Mouse (Mus musculus): ENCODE measurements around the gene Eno1. TPM values are rescaled to one million over a fixed set of nuclear protein-coding genes. Genes with fewer than 3 reads are reported as not detected.
"Not testable (repeated sequence)": the region's sequence is repeated elsewhere in the genome, so short reads cannot be mapped to it uniquely, and the experiment has no call there.

Gene Eno1
- total and polyA plus RNA-seq, 3 experiments = 254 to 5,492 (median 737) TPM

- no peaks in the 10 kb centered on the region for H3K9me3 ChIP-seq (replicated peaks; ENCODE audit: insufficient read depth, low read length)
- peaks cover 0 to 7% of the 10 kb centered on the region in 2 experiments; a peak in 2 of 4 replicates for H3K36me3 ChIP-seq (ENCODE audit: control insufficient read depth in 1 of 2, insufficient read depth in 2 of 2, low read length in 2 of 2)
- no peak overlapping the region for H3K4me3 ChIP-seq (ENCODE audit: control insufficient read depth in 1 of 2, insufficient read depth in 1 of 2, low read depth in 2 of 2, low read length in 2 of 2)
- no peak overlapping the region for H3K27ac ChIP-seq (ENCODE audit: control insufficient read depth, low read depth, low read length)
- DNase-seq (ENCODE audit: low read depth, low spot score) = no peak
- TF ChIP-seq JUND (IDR thresholded peaks at IDR 0.05; ENCODE audit: low read depth, low read length) (no peak), GATA1 (IDR thresholded peaks at IDR 0.05; ENCODE audit: low read depth, low read length) (no peak), MYC (IDR thresholded peaks at IDR 0.05; ENCODE audit: low read depth, low read length) (no peak), POLR2AphosphoS5 (IDR thresholded peaks at IDR 0.05; ENCODE audit: borderline replicate concordance, low read depth, low read length) (no peak), RCOR1 (IDR thresholded peaks at IDR 0.05; ENCODE audit: low read depth, low read length) (no peak), MEF2A (IDR thresholded peaks at IDR 0.05; ENCODE audit: extremely low read depth, insufficient replicate concordance, low read depth, low read length, poor library complexity, severe bottlenecking) (no peak), TAL1 (IDR thresholded peaks at IDR 0.05; ENCODE audit: low read length) (no peak), BHLHE40 (IDR thresholded peaks at IDR 0.05; ENCODE audit: borderline replicate concordance, low read depth, low read length) (no peak), POLR2A (IDR thresholded peaks at IDR 0.05; ENCODE audit: control insufficient read depth in 1 of 2, insufficient read depth in 1 of 2, low read depth in 1 of 2, low read length in 2 of 2, poor library complexity in 1 of 2) (no peak), MAZ (IDR thresholded peaks at IDR 0.05; ENCODE audit: low read depth, low read length) (no peak), USF1 (IDR thresholded peaks at IDR 0.05; ENCODE audit: low read depth, low read length) (no peak), RAD21 (IDR thresholded peaks at IDR 0.05; ENCODE audit: low read depth, low read length) (no peak), CHD1 (IDR thresholded peaks at IDR 0.05; ENCODE audit: low read depth, low read length) (no peak), TBP (IDR thresholded peaks at IDR 0.05; ENCODE audit: low read depth, low read length) (no peak), ZC3H11A (IDR thresholded peaks at IDR 0.05; ENCODE audit: low read depth, low read length) (no peak), HCFC1 (IDR thresholded peaks at IDR 0.05; ENCODE audit: low read depth, low read length) (no peak)
- H3K27me3 ChIP-seq (ENCODE audit: control insufficient read depth in 1 of 2, insufficient read depth in 2 of 2, low read length in 2 of 2) = no peaks in the 10 kb centered on the region
- peaks cover 0 to 9% of the 10 kb centered on the region in 2 experiments; a peak in 3 of 4 replicates for H3K4me1 ChIP-seq (ENCODE audit: control insufficient read depth in 1 of 2, insufficient read depth in 2 of 2, low read length in 2 of 2)
- no peaks in the 10 kb centered on the region for H3K79me2 ChIP-seq (ENCODE audit: control insufficient read depth, insufficient read depth, low read length, poor library complexity)
- no peak overlapping the region for H3K9ac ChIP-seq (ENCODE audit: control insufficient read depth, low read depth, low read length, poor library complexity, severe bottlenecking)
Measured at GRCm38 (mm10) chr4:150275531-150275930, 39.0 kb downstream of the Eno1 start.

DNA sequence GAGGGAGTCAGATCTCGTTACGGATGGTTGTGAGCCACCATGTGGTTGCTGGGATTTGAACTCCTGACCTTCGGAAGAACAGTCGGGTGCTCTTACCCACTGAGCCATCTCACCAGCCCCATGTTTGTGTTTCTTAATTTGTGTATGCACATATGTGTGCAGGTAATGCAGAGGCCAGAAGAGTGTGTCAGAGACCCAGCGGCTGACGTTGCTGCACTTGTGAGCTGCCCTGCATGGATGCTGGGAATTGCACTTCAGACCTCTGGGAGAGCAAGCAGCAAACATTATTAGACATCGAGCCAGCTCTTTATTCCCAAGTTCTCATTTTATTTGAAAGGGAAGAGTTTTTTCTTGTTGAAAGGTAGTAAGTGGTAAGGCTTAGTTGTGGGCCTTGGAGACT, 42.8 kb downstream of the Eno1 start:
- H3K4me3 ChIP-seq (ENCODE audit: control insufficient read depth in 1 of 2, insufficient read depth in 1 of 2, low read depth in 2 of 2, low read length in 2 of 2); H3K27me3 ChIP-seq (ENCODE audit: control insufficient read depth in 1 of 2, insufficient read depth in 2 of 2, low read length in 2 of 2); DNase-seq (ENCODE audit: low read depth, low spot score); H3K27ac ChIP-seq (ENCODE audit: control insufficient read depth, low read depth, low read length); H3K9ac ChIP-seq (ENCODE audit: control insufficient read depth, low read depth, low read length, poor library complexity, severe bottlenecking); H3K9me3 ChIP-seq (replicated peaks; ENCODE audit: insufficient read depth, low read length): not testable (repeated sequence)
- Histone ChIP-seq H3K4me1 (ENCODE audit: control insufficient read depth in 1 of 2, insufficient read depth in 2 of 2, low read length in 2 of 2) (peaks cover 5 to 12% of the 10 kb centered on the region in 2 experiments), H3K36me3 (ENCODE audit: control insufficient read depth in 1 of 2, insufficient read depth in 2 of 2, low read length in 2 of 2) (peaks cover 0 to 16% of the 10 kb centered on the region in 2 experiments; a peak in 2 of 4 replicates), H3K79me2 (ENCODE audit: control insufficient read depth, insufficient read depth, low read length, poor library complexity) (peaks cover 19% of the 10 kb centered on the region)

All from MEL (cell line).